Mouse (Mus musculus): ENCODE results near the gene Ppa2. TPM values are rescaled to one million over a fixed set of nuclear protein-coding genes. Genes with fewer than 3 reads are reported as not detected.

Ppa2 gene
- total and polyA plus RNA-seq, 2 experiments from 2014 or later: 23.4 to 88.2 TPM

GRCm38 (mm10) chr3:133357426-133357974, 47.6 kb downstream of the Ppa2 start:
- Histone ChIP-seq H3K4me2 (ENCODE audit: low read depth, low read length) (no peak overlapping the region), H3K4me3 (ENCODE audit: low read length) (no peak overlapping the region), H3K27me3 (ENCODE audit: insufficient read depth, low read length) (no peaks in the 10 kb centered on the region), H3K9ac (replicated peaks; ENCODE audit: low read length) (no peak overlapping the region), H3K4me1 (ENCODE audit: insufficient read depth, low read length) (no peaks in the 10 kb centered on the region), H3K9me3 (ENCODE audit: low read length) (no peaks in the 10 kb centered on the region), H3K36me3 (ENCODE audit: insufficient read depth, low read length) (no peaks in the 10 kb centered on the region), H3K27ac (no peak overlapping the region)
- 84% methylated on average over 6 of the region's 6 CpGs for WGBS
- ATAC-seq (no peak), DNase-seq (ENCODE audit: low spot score) (no peak)
- TF ChIP-seq CTCF (IDR thresholded peaks at IDR 0.05; ENCODE audit: low read depth): no peak

GRCm38 (mm10) chr3:133357977-133358376, 48.1 kb downstream of the Ppa2 start:
- Histone ChIP-seq H3K4me1 (ENCODE audit: insufficient read depth, low read length) (no peaks in the 10 kb centered on the region), H3K36me3 (ENCODE audit: insufficient read depth, low read length) (no peaks in the 10 kb centered on the region), H3K9ac (replicated peaks; ENCODE audit: low read length) (no peak overlapping the region), H3K4me3 (ENCODE audit: low read length) (no peak overlapping the region), H3K27me3 (ENCODE audit: insufficient read depth, low read length) (no peaks in the 10 kb centered on the region), H3K27ac (no peak overlapping the region), H3K9me3 (ENCODE audit: low read length) (no peaks in the 10 kb centered on the region), H3K4me2 (ENCODE audit: low read depth, low read length) (no peak overlapping the region)
- DNase-seq (ENCODE audit: low spot score) (no peak), ATAC-seq (no peak)
- no peak for TF ChIP-seq CTCF (IDR thresholded peaks at IDR 0.05; ENCODE audit: low read depth)

GRCm38 (mm10) chr3:133361406-133361805, 51.5 kb downstream of the Ppa2 start:
- DNase-seq (ENCODE audit: low spot score) (no peak), ATAC-seq (no peak)
- H3K4me3 ChIP-seq (ENCODE audit: low read length): no peak overlapping the region
- no peaks in the 10 kb centered on the region for H3K27me3 ChIP-seq (ENCODE audit: insufficient read depth, low read length)
- TF ChIP-seq CTCF (IDR thresholded peaks at IDR 0.05; ENCODE audit: low read depth): no peak
- no peak overlapping the region for H3K9ac ChIP-seq (replicated peaks; ENCODE audit: low read length)
- H3K36me3 ChIP-seq (ENCODE audit: insufficient read depth, low read length): no peaks in the 10 kb centered on the region
- 79% methylated on average over 1 of the region's 1 CpGs for WGBS
- H3K27ac ChIP-seq: no peak overlapping the region
- H3K4me1 ChIP-seq (ENCODE audit: insufficient read depth, low read length): no peaks in the 10 kb centered on the region
- H3K9me3 ChIP-seq (ENCODE audit: low read length): no peaks in the 10 kb centered on the region
- H3K4me2 ChIP-seq (ENCODE audit: low read depth, low read length): no peak overlapping the region

- Histone ChIP-seq H3K36me3 (ENCODE audit: insufficient read depth, low read length) (no peaks in the 10 kb centered on the region), H3K4me2 (ENCODE audit: low read depth, low read length) (no peak overlapping the region), H3K9me3 (ENCODE audit: low read length) (no peaks in the 10 kb centered on the region), H3K27ac (no peak overlapping the region), H3K4me1 (ENCODE audit: insufficient read depth, low read length) (no peaks in the 10 kb centered on the region), H3K9ac (replicated peaks; ENCODE audit: low read length) (no peak overlapping the region), H3K4me3 (ENCODE audit: low read length) (no peak overlapping the region), H3K27me3 (ENCODE audit: insufficient read depth, low read length) (no peaks in the 10 kb centered on the region)
- 79% methylated on average over 3 of the region's 3 CpGs for WGBS
- no peak for TF ChIP-seq CTCF (IDR thresholded peaks at IDR 0.05; ENCODE audit: low read depth)
- no peak for ATAC-seq
- no peak for DNase-seq (ENCODE audit: low spot score)
Measured at GRCm38 (mm10) chr3:133364138-133364537, 54.2 kb downstream of the Ppa2 start.

- 89% methylated on average over 9 of the region's 9 CpGs for WGBS
- Histone ChIP-seq H3K9ac (replicated peaks; ENCODE audit: low read length) (no peak overlapping the region), H3K4me2 (ENCODE audit: low read depth, low read length) (no peak overlapping the region)
Measured at GRCm38 (mm10) chr3:133366096-133366495, 56.2 kb downstream of the Ppa2 start.

GRCm38 (mm10) chr3:133378174-133378573, 68.3 kb downstream of the Ppa2 start:
- Histone ChIP-seq H3K4me3 (ENCODE audit: low read length) (no peak overlapping the region), H3K27me3 (ENCODE audit: insufficient read depth, low read length) (no peaks in the 10 kb centered on the region), H3K9me3 (ENCODE audit: low read length) (no peaks in the 10 kb centered on the region; the same call in 1 of the 2 replicates), H3K4me1 (ENCODE audit: insufficient read depth, low read length) (no peaks in the 10 kb centered on the region), H3K4me2 (ENCODE audit: low read depth, low read length) (no peak overlapping the region), H3K27ac (no peak overlapping the region), H3K9ac (replicated peaks; ENCODE audit: low read length) (no peak overlapping the region), H3K36me3 (ENCODE audit: insufficient read depth, low read length) (no peaks in the 10 kb centered on the region)
- no peak for TF ChIP-seq CTCF (IDR thresholded peaks at IDR 0.05; ENCODE audit: low read depth)
- DNase-seq (ENCODE audit: low spot score): no peak
- peak; percentile 61; the same call in 1 of the 2 replicates for ATAC-seq

More at GRCm38 (mm10) chr3:133366096-133366495, 56.2 kb downstream of the Ppa2 start:
- TF ChIP-seq CTCF (IDR thresholded peaks at IDR 0.05; ENCODE audit: low read depth): no peak
- H3K9me3 ChIP-seq (ENCODE audit: low read length): no peaks in the 10 kb centered on the region
- no peaks in the 10 kb centered on the region for H3K27me3 ChIP-seq (ENCODE audit: insufficient read depth, low read length)
- DNase-seq (ENCODE audit: low spot score) (no peak), ATAC-seq (no peak)
- 0 out of 2 replicates have a peak, but pooled peaks cover 3% of the 10 kb centered on the region for H3K36me3 ChIP-seq (ENCODE audit: insufficient read depth, low read length)
- H3K27ac ChIP-seq: no peak overlapping the region
- H3K4me1 ChIP-seq (ENCODE audit: insufficient read depth, low read length): no peaks in the 10 kb centered on the region
- H3K4me3 ChIP-seq (ENCODE audit: low read length): no peak overlapping the region

- no peak for TF ChIP-seq CTCF (IDR thresholded peaks at IDR 0.05; ENCODE audit: low read depth)
- H3K4me1 ChIP-seq (ENCODE audit: insufficient read depth, low read length): no peaks in the 10 kb centered on the region
- no peak for ATAC-seq
- WGBS: 100% methylated on average over 1 of the region's 1 CpGs
- no peak overlapping the region for H3K9ac ChIP-seq (replicated peaks; ENCODE audit: low read length)
- no peaks in the 10 kb centered on the region for H3K36me3 ChIP-seq (ENCODE audit: insufficient read depth, low read length)
- H3K4me3 ChIP-seq (ENCODE audit: low read length): no peak overlapping the region
- H3K27me3 ChIP-seq (ENCODE audit: insufficient read depth, low read length): no peaks in the 10 kb centered on the region
- no peak for DNase-seq (ENCODE audit: low spot score)
- no peak overlapping the region for H3K4me2 ChIP-seq (ENCODE audit: low read depth, low read length)
- no peaks in the 10 kb centered on the region; the same call in 1 of the 2 replicates for H3K9me3 ChIP-seq (ENCODE audit: low read length)
- no peak overlapping the region for H3K27ac ChIP-seq
Measured at GRCm38 (mm10) chr3:133379997-133380396, 70.1 kb downstream of the Ppa2 start.

Data from hindbrain, postnatal 0 days (tissue).